Mouse (Mus musculus): Measurements from ENCODE around the gene Otulin.

DNA sequence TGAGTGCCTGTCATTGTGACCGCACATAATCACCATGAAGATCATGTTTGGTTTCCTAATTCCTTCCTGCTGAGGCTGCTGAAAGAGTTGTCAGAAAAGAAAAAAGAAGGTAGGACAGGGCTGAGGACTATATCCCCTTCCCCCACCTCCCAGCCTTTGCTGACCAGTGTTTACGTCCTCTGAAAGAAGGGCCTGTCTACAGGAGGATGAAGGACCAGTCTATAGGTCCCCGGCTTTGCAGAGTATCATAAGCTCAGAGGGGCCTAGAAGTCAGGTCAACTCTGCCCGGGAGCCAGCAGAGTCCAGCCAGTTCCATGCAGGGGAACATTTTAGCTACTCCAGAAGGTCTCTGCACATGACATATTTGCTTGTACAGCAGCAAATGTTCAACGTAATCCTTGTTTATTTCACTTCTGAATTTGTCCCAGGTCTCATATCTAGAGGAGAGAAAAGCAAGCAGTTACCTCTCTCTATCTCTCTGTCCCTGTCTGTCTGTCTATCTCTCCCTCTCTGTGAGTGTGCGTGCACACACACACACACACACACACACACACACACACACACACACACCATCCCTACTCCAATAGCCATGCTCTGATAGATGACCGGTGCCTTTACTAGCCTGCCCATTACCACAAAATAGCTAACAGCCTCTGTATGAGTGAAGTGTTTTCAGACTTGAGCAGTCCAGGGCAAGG lies 133.0 kb downstream of the Otulin start:
- TF ChIP-seq CTCF (IDR thresholded peaks at IDR 0.05) (no peak), POLR2A (IDR thresholded peaks at IDR 0.05; ENCODE audit: insufficient read depth, low read depth, low read length) (no peak), EP300 (IDR thresholded peaks at IDR 0.05; ENCODE audit: insufficient read depth, low read depth, low read length) (no peak)

Measured in heart, adult 2 months (tissue).